Comparison of ENCODE assay signal across 17 mouse cellular contexts in genomic region chr1:193847922-193848321, GRCm38 (mm10).
DNase-seq lines count a peak whose midpoint lies in the region; ATAC-seq lines count a peak whose summit lies in the region.
"Had no signal": no experiment of that assay in that cellular context is flagged by ENCODE, and none has a peak within 500 bp of the region (broad histone marks: within the 10 kb centered on the region; RNA-seq: fewer than 3 reads in every experiment).

No protein-coding gene starts in this region.

- no peak for ATAC-seq in granulocyte monocyte progenitor cell, adult 5-6 weeks (replicated peaks; ENCODE audit: poor library complexity, severe bottlenecking)
- ATAC-seq: activated CD4-positive, CD25-positive, alpha-beta regulatory T cell, adult 4 months; Patski had no signal

- DNase-seq in layer of hippocampus, adult 18-20 months (ENCODE audit: low spot score in 2 of 2): peak; percentile 1 to 59
- no peak for DNase-seq in layer of hippocampus, postnatal 14 days (ENCODE audit: low spot score in 2 of 2)
- DNase-seq in right cerebral cortex, adult 2 months (ENCODE audit: low spot score in 2 of 2): peak; percentile 23 to 41
- no peak for DNase-seq in right cerebral cortex, postnatal 14 days
- DNase-seq in left cerebral cortex, adult 8-10 months (ENCODE audit: low spot score in 2 of 2): peak; percentile 13 to 25
- no peak for DNase-seq in B cell, adult 2 months
- DNase-seq: adrenal gland, postnatal 14 days; cerebellum, adult 8-10 months; gastrocnemius, adult 2 months; heart, adult 2 months; kidney, adult 2 months; kidney, postnatal 14 days; lung, postnatal 10 days; thymus, adult 18-20 months had no signal

Comparison
In these comparisons a context has a peak if more than half of its experiments do, and no peak if none do; other contexts are left out.
1. DNase-seq: peak in layer of hippocampus, adult 18-20 months (2 of 2), right cerebral cortex, adult 2 months (2 of 2) and left cerebral cortex, adult 8-10 months (2 of 2); none in layer of hippocampus, postnatal 14 days (0 of 2), right cerebral cortex, postnatal 14 days (single experiment) and B cell, adult 2 months (0 of 2).